Mouse (Mus musculus) kidney, postnatal 10 days (tissue): ENCODE results near the gene Ache.
A peak's percentile ranks its signal among the peaks of the same experiment; 100 is the strongest.

Source experiments
- DNase-seq: peaks from one replicate; pipeline ENCODE4 v3.0.0; 2021; ENCODE audit warnings: mixed read lengths

Gene Ache

GRCm38 (mm10) chr5:137295712-137296111, 8.4 kb downstream of the Ache start:
- no peak for DNase-seq

DNA sequence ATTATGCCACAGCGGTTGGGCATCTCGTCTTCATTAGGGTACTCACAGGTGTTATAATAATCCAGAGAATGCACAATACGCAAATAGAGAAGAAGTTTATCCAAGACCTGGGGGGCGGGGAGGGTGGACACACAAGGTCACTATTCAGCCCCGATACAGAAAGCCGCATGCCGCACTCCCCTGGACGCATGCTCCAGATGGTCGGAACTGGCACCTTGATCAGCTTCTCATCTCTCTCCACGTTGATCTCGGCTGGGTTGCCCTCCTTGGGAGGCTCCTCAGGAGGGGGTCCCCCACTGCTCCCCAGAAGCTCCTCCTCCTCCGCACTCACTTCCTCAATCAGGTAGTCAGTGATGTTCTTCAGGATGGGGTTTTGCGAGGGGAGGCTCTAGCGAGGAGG, 9.8 kb downstream of the Ache start:
- DNase-seq, result no peak

- DNase-seq, result no peak
Measured at GRCm38 (mm10) chr5:137299240-137299639, 11.9 kb downstream of the Ache start.

DNA sequence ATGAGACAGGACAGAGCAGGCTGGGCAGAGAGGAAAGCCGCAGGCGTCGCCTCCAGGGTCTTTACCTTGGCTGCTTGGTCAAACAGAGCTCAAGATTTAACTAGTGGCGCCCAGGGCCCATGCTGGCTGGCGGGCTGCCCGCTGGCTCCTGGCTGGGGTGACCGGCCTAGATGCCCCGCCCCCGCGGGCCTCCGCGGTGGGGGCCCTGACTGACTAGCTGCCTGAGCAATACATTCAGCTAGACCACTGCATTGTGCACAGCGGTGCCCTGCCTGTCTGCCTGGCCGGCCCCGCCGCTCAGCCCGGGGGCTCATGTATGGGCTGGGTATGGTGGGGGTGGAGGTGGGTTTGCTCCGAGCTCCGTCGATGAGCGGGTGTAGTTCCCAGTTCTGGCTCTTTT, 13.9 kb downstream of the Ache start:
- peak; percentile 64 for DNase-seq

DNA sequence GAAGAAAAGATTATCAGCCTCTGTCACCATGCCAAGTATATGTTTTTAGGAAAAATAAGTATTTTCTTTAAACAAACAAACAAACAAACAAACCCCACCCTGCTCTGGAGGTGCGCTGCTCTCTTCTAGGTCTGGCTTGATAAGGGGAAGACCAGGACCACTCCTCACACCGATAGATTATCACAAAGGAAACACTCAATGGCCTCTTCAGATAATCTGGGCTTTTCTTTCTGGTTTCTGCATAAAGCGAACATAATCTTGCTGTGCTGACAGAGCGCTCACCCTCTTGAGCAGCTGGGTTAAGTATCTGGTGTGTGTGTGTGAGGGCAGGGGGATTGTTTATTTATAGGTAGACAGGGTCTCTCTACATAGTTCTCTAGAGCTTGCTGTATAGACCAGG, 16.3 kb downstream of the Ache start:
- DNase-seq, result no peak

DNA sequence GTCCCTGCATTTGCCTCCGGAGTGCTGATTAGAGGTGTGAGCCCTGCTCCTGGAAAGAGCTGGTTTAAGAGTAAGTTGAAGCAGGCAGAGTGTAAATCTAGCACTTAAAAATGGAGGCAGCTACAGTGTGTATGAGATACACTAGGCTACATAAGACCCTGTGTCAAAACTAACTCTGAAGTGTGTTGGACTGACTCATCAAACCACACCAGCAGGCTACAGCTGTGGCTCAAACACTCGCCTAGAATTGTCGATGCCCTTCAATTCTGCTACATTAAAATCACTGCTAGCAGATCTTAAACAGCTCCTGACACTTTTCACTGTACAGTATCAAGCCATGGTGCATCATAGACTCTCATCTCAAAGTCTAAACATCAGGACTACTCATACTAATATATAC, 16.8 kb downstream of the Ache start:
- no peak for DNase-seq

- no peak for DNase-seq
Measured at GRCm38 (mm10) chr5:137304816-137305215, 17.5 kb downstream of the Ache start.

DNA sequence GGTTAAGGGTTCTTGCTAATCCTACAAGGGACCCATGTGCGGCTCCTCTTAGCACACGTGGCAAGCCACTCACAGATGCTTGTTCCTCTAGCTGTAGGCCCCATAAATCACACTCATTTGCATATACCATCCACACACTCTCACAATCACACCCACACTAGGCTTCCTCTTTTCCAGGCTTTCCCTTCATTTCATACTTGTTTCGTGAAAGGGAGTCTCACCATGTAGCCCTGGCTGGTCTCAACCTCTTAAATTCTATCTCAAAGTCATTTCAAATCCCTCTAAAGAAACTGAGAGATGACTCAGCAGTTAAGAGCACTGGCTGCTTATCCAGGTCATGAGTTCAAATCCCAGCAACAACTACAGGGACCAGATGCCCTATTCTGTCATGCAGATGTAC, 18.5 kb downstream of the Ache start:
- no peak for DNase-seq

DNA sequence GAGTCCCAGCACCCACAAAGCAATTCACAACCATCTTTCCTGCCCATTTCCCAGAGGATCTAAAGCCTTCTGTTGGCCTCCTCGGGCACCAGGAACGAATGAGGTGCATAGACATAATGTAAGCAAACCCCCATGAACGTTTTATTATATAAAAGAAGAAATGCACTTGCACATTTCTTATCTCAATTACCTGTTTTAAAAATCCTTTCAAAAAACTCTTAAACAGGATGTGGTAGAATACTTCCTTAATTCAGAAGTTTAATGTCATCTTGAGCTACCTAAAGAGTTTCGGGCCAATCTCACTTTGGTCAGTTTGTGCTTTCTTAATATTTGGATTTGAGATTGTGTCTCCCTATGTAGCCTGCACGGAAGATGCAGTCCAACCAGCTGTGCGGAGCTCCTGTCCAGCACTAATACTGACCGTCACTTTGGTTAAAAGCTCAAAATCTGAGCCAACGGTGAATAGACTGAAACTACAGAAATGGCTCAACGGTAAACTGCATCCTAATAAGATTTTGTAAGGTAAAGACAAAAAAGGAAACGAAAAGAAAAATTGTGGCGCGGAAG, 19.2 kb downstream of the Ache start:
- DNase-seq, result no peak

GRCm38 (mm10) chr5:137307071-137307912, 20.0 kb downstream of the Ache start, which contains the start of gene Srrt:
Gene Srrt (minus strand): TSS chr5:137307674.
- peak; percentile 95 for DNase-seq

GRCm38 (mm10) chr5:137308356-137308755, 21.0 kb downstream of the Ache start:
- DNase-seq, result no peak

DNA sequence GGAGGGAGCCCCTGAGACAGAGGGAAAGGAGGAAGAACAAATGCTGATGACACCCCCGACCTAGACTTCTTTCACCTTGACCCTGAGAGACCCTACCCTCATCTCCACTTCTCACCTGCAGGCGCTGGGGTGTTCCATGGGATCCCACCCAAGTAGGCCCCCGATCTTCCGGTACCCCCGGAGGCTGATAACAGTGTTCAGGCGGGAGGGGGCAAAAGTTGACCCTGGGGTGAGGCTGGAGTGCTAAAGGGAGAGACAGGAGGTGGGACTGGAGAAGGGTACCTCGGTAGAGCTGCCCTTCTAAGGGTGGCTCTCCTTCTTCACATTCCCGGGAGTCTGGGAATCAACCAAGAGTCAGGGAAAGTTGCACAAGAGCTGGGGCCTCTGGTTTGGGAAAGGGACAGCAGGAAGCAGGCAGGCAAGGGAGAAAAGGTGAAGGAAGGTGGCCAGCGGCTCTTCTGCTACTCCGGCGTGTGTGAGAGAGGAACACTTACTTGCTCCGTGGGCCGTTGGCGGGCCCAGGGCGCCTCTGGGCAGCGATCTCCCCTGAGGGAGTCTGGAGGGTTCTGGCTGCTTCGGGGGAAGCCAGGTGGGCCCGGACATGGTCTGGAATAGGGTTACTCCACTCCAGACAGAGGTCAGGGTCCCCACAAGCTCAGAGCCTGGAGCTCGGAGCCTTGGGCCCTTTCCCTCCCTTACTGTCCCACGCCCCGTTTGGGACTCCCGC, 26.3 kb downstream of the Ache start:
- DNase-seq, result no peak

GRCm38 (mm10) chr5:137314193-137315083, 27.1 kb downstream of the Ache start, which contains the start of gene Trip6:
Gene Trip6 (minus strand): TSS chr5:137314404.
- DNase-seq, result peak; percentile 96

GRCm38 (mm10) chr5:137315084-137315903, 28.0 kb downstream of the Ache start:
- DNase-seq, result peak; percentile 68

GRCm38 (mm10) chr5:137317361-137317760, 30.0 kb downstream of the Ache start:
- DNase-seq, result no peak

GRCm38 (mm10) chr5:137318570-137318969, 31.3 kb downstream of the Ache start:
- DNase-seq, result no peak

DNA sequence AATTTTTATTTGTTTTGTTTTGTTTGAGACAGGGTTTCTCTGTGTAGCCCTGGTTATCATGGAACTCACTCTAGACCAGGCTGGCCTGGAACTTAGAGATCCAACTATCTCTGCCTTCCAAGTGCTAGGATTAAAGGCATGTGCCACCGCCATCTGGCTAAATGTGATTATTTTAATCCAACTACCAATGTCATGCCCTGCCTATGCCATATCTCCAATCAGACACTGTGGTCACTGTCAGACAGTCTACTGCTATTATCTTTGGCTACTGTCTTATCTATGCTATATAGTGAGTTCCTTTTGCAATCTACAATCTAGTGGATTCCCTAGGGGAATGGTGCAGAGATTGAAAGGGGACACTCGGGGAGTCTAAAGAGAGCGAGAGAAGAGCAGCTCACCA, 33.7 kb downstream of the Ache start:
- DNase-seq, result no peak

GRCm38 (mm10) chr5:137330910-137331309, 43.6 kb downstream of the Ache start:
- no peak for DNase-seq

GRCm38 (mm10) chr5:137332857-137333511, 45.7 kb downstream of the Ache start:
- no peak for DNase-seq

DNA sequence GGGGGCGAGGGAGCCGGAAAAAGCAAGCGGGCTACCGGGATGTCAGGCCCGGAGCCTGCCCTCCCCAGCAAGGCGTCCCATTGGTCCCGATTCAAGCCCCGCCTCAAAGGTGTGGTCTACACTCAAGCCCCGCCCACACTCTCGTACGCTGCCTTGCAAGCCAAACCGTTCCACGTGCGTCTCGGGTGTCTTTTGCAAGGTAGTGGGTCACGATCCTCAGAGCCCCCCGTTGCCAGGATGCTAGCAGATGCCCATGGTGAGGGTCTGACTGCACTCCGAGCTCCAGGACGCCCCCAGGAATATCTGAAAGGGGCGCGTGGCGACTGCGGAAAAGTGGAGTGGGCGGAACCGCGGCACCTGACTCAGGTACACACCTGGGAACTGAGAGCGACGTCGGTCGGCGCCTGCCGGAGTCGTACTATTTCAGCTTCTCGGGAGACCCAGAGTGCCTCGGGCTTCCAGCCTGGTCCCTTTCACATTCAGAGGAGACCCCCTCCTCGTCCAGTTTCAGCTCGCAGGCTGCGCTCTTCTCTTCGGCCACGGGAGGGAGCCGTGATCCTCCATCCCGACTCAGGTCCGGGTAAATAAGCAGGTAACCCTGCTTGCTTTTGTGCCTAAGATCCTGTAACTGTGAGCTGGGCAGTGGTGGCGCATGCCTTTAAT, 46.3 kb downstream of the Ache start, which contains the start of gene Slc12a9:
TSS of gene Slc12a9 (minus strand) at position 86 of the 663 bp plus-strand sequence.
- peak; percentile 98 for DNase-seq
